Mouse (Mus musculus) myocyte (in vitro differentiated cells): ENCODE results near the gene Ttyh1.

ENCODE experiments used
- CEBPB ChIP-seq: IDR thresholded peaks from 2 replicates; pipeline ENCODE4 v1.6.1; 2011; ENCODE audit warnings: mild to moderate bottlenecking, moderate library complexity; ENCODE audit not compliant: poor library complexity, insufficient read depth, severe bottlenecking
- POLR2A ChIP-seq: IDR thresholded peaks from one replicate; pipeline ENCODE4 v1.6.1; 2011; ENCODE audit warnings: low read depth, mild to moderate bottlenecking, control low read depth, moderate library complexity; ENCODE audit not compliant: insufficient read length
- TCF12 ChIP-seq: IDR thresholded peaks from one replicate; pipeline ENCODE4 v1.6.1; 2011; ENCODE audit warnings: mild to moderate bottlenecking, control low read depth; ENCODE audit not compliant: poor library complexity, insufficient read depth, severe bottlenecking
- USF1 ChIP-seq: IDR thresholded peaks from one replicate; pipeline ENCODE4 v1.6.1; 2011; ENCODE audit warnings: low read depth, mild to moderate bottlenecking, control low read depth, moderate library complexity

DNA sequence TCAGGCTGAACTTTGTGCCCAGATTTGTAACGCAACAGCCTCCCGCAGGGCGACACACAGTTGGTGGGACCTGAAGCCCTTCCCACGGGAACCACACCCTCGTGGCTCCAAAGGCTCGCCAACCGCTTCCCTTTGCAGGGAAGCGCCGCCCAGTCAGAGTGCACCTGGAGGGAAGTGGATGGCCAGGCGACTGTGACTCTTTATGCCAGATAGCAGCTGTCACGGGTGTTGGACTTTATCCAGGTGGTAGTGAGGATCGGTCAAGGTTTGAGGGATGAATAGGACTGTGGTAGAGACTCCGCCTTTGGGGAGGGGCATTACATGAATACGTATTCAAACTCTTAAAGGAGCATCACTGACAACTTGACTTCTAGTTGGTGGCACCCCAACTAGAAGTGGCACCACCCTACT lies 31.6 kb downstream of the Ttyh1 start:
- TF ChIP-seq CEBPB (no peak), POLR2A (no peak), USF1 (no peak), TCF12 (no peak)
